Mouse (Mus musculus): ENCODE data around the gene Trappc6b. TPM values are rescaled to one million over a fixed set of nuclear protein-coding genes. Genes with fewer than 3 reads are reported as not detected.

Gene Trappc6b
- polyA plus RNA-seq, 1 experiment from 2014 or later, result 60.8 TPM

DNA sequence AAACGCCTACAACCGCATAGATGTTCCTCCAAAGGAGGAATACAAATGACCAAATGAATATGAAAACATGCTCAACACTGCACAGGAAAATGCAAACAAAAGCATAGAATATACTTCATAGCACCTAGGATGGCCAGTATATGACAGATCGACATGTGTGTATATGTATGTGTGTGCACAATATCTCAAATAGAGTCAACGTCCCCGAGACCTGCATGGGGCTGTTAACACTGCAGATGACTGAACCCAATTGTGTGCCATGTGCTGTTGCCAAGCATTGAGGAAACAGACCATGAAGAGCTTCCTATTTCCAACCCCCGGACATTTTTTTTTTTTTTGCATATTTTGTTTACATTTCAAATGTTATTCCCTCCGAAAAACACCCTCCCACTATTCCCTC lies 20.4 kb downstream of the Trappc6b start:
- Histone ChIP-seq H3K9ac (ENCODE audit: low read depth, low read length) (no peak overlapping the region), H3K36me3 (ENCODE audit: control insufficient read depth, insufficient read depth, low read length) (peaks cover 4% of the 10 kb centered on the region; the same call in 1 of the 2 replicates)

DNA sequence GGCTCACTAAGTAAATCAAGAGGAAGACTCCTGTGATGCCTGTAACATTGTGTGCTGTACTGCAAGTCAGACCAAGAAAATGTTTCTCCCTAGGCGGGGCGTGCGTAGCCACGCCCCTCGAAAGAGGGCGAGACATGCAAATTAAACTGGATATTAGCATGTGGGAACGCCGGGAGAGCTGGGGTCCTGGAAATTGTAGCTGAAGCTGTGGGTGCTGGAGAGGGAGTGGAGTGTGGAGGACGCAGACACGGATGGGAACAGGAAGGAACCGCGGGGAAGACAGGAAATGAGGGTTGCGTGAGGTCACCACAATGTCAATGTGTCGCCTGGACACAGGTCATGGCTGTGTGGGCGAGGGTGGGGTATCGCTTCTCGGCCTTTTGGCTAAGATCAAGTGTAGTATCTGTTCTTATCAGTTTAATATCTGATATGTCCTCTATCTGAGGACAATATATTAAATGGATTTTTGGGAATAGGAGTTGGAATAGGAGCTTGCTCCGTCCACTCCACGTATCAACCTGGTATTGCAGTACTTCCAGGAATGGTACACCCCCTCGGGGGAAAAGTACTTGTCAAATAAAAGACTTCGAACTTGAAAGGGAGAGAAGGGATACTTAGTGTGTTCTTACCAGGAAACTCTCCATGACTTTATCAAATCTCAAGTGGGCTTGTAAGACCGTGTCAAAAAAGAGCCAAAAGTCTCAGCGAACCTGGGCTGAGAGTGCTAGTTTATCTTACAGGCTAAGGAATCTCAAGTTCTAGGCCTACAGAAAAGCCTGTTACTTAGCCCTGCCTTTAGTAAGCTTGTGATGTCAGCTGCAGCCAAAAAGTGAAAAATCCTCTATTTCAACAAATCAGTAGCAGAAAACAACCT lies 21.1 kb downstream of the Trappc6b start:
- peak overlapping the region; percentile 87 for H3K27ac ChIP-seq (ENCODE audit: low read depth, low read length)
- 2% methylated on average over 23 of the region's 23 CpGs for WGBS
- H3K9ac ChIP-seq (ENCODE audit: low read depth, low read length), result peak overlapping the region; percentile 63; the same call in 1 of the 2 replicates
- peaks cover 2% of the 10 kb centered on the region; the same call in 1 of the 2 replicates for H3K36me3 ChIP-seq (ENCODE audit: control insufficient read depth, insufficient read depth, low read length)
- H3K27me3 ChIP-seq (replicated peaks; ENCODE audit: control insufficient read depth, insufficient read depth, low read length), result no peaks in the 10 kb centered on the region
- ATAC-seq (replicated peaks; ENCODE audit: low FRiP score) (peak; percentile 93), DNase-seq (ENCODE audit: low spot score) (peak; percentile 84)
- peak overlapping the region; percentile 47 for H3K4me2 ChIP-seq
- no peaks in the 10 kb centered on the region for H3K9me3 ChIP-seq (ENCODE audit: control insufficient read depth, low read length)
- no peak overlapping the region for H3K4me3 ChIP-seq (ENCODE audit: low read depth, low read length)
- H3K4me1 ChIP-seq (replicated peaks; ENCODE audit: control insufficient read depth, insufficient read depth, low read length), result no peaks in the 10 kb centered on the region

More for the DNA sequence above, 20.4 kb downstream of the Trappc6b start:
- Histone ChIP-seq H3K4me3 (ENCODE audit: low read depth, low read length) (no peak overlapping the region), H3K4me1 (replicated peaks; ENCODE audit: control insufficient read depth, insufficient read depth, low read length) (no peaks in the 10 kb centered on the region), H3K27me3 (replicated peaks; ENCODE audit: control insufficient read depth, insufficient read depth, low read length) (no peaks in the 10 kb centered on the region), H3K27ac (ENCODE audit: low read depth, low read length) (peak overlapping the region; percentile 23), H3K4me2 (no peak overlapping the region), H3K9me3 (ENCODE audit: control insufficient read depth, low read length) (no peaks in the 10 kb centered on the region)
- DNase-seq (ENCODE audit: low spot score) (no peak), ATAC-seq (replicated peaks; ENCODE audit: low FRiP score) (peak; percentile 61)
- WGBS, result 16% methylated on average over 7 of the region's 7 CpGs

DNA sequence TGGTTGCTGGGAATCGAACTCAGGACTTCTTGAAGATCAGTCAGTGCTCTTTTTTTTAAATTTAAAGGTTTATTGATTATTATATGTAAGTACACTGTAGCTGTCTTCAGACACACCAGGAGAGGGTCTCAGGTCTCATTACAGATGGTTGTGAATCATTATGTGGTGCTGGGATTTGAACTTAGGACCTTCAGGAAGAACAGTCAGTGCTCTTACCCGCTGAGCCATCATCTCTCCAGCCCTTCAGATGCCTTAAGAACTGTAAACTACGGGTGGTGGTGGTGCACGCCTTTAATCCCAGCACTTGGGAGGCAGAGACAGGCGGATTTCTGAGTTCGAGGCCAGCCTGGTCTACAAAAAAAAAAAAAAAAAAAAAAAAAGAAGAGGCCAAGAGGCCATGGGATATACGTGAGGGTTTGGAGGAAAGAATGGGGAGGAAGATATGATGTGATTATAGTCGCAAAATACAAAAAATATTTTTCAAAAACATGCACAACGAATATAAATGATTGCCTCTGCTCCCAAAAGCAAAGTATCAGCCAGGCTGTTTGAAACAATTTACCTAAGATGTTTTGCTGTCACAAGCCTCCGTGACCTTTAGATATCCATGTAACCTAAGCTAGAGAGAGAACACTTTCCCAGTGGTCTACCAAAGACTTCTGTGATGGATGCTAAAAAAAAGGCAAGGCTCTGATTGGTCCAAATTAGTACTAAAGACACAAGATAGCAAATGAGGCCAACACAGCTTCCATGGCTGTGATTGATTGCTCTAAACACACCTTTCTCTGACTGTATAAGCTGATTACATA lies 21.9 kb downstream of the Trappc6b start:
- 62% methylated on average over 10 of the region's 10 CpGs for WGBS

DNA sequence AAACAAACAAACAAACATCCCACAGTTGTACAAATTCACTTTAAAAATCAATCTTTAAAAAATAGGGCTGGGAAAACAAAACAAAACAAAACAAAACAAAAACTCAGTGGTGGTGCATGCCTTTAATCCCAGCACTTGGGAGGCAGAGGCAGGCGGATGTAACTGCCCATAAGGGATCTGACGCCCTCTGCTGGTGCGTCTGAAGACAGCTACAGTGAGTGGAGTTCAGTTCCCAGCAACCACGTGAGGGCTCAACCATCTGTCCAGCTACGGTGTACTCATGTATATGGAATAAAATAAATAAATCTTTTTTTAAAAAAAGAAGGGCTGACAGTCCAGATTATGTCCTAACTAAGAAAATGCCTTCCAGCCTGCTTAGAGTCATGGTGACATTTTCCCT lies 29.2 kb downstream of the Trappc6b start:
- Histone ChIP-seq H3K9me3 (ENCODE audit: control insufficient read depth, low read length) (no peaks in the 10 kb centered on the region), H3K9ac (ENCODE audit: low read depth, low read length) (no peak overlapping the region), H3K4me3 (ENCODE audit: low read depth, low read length) (no peak overlapping the region), H3K36me3 (ENCODE audit: control insufficient read depth, insufficient read depth, low read length) (peaks cover 5% of the 10 kb centered on the region), H3K4me2 (no peak overlapping the region), H3K27me3 (replicated peaks; ENCODE audit: control insufficient read depth, insufficient read depth, low read length) (no peaks in the 10 kb centered on the region), H3K4me1 (replicated peaks; ENCODE audit: control insufficient read depth, insufficient read depth, low read length) (no peaks in the 10 kb centered on the region), H3K27ac (ENCODE audit: low read depth, low read length) (no peak overlapping the region)
- peak; percentile 67; the same call in 1 of the 2 replicates for ATAC-seq (replicated peaks; ENCODE audit: low FRiP score)
- WGBS, result 49% methylated on average over 5 of the region's 5 CpGs
- no peak for DNase-seq (ENCODE audit: low spot score)

More for the DNA sequence above, 21.9 kb downstream of the Trappc6b start:
- no peaks in the 10 kb centered on the region for H3K4me1 ChIP-seq (replicated peaks; ENCODE audit: control insufficient read depth, insufficient read depth, low read length)
- peak overlapping the region; percentile 87; the same call in 1 of the 2 replicates for H3K27ac ChIP-seq (ENCODE audit: low read depth, low read length)
- H3K9ac ChIP-seq (ENCODE audit: low read depth, low read length), result no peak overlapping the region
- no peaks in the 10 kb centered on the region for H3K27me3 ChIP-seq (replicated peaks; ENCODE audit: control insufficient read depth, insufficient read depth, low read length)
- H3K9me3 ChIP-seq (ENCODE audit: control insufficient read depth, low read length), result no peaks in the 10 kb centered on the region
- no peak overlapping the region for H3K4me3 ChIP-seq (ENCODE audit: low read depth, low read length)
- DNase-seq (ENCODE audit: low spot score) (no peak), ATAC-seq (replicated peaks; ENCODE audit: low FRiP score) (no peak)
- peak overlapping the region; percentile 47 for H3K4me2 ChIP-seq
- H3K36me3 ChIP-seq (ENCODE audit: control insufficient read depth, insufficient read depth, low read length), result peaks cover 2% of the 10 kb centered on the region; the same call in 1 of the 2 replicates

DNA sequence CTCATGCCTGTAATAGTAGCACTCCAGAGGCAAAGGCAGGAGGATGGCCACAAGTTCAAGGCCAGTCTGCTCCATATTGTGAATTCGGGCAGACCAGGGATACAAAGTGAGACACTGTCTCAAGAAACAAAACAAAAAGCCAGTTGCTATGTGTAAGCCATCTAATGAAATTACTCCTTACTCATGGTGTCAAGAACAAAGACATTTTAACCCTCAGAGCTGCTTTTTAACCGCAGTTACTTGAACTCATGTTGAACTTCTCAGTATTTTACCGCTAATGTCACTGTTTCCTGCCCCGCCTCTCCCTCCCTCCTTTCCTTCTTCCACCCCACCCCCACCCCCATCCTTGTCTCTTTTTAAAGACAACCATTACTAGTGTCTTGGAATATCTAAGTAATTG lies 40.0 kb downstream of the Trappc6b start:
- no peak for DNase-seq (ENCODE audit: low spot score)
- no peak for ATAC-seq (replicated peaks; ENCODE audit: low FRiP score)
- Histone ChIP-seq H3K27me3 (replicated peaks; ENCODE audit: control insufficient read depth, insufficient read depth, low read length) (no peaks in the 10 kb centered on the region), H3K27ac (ENCODE audit: low read depth, low read length) (no peak overlapping the region), H3K4me3 (ENCODE audit: low read depth, low read length) (no peak overlapping the region), H3K9me3 (ENCODE audit: control insufficient read depth, low read length) (no peaks in the 10 kb centered on the region), H3K9ac (ENCODE audit: low read depth, low read length) (no peak overlapping the region), H3K4me1 (replicated peaks; ENCODE audit: control insufficient read depth, insufficient read depth, low read length) (no peaks in the 10 kb centered on the region), H3K4me2 (no peak overlapping the region), H3K36me3 (ENCODE audit: control insufficient read depth, insufficient read depth, low read length) (peaks cover 32% of the 10 kb centered on the region)
- 84% methylated on average over 4 of the region's 4 CpGs for WGBS

DNA sequence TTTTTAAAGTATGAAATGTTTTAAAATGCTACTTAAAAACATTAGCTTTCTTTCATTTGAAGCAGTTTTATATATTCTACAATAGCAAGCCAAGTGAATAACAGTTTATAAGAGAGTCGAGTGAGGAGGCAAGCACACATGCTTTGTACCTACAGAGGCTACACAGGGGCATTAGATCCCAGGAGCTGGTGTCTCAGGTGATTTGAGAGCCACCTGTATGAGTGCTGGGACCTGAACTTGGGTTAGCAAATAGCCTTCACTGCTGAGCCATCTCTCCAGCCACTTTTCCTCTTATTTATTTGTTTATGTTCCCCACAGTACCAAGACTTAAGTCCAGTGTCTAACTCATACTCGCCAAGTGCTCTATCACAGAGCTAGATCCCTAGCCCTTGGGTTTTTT lies 41.4 kb downstream of the Trappc6b start:
- Histone ChIP-seq H3K4me2 (no peak overlapping the region), H3K27me3 (replicated peaks; ENCODE audit: control insufficient read depth, insufficient read depth, low read length) (no peaks in the 10 kb centered on the region), H3K4me3 (ENCODE audit: low read depth, low read length) (no peak overlapping the region), H3K4me1 (replicated peaks; ENCODE audit: control insufficient read depth, insufficient read depth, low read length) (no peaks in the 10 kb centered on the region), H3K9me3 (ENCODE audit: control insufficient read depth, low read length) (no peaks in the 10 kb centered on the region), H3K27ac (ENCODE audit: low read depth, low read length) (no peak overlapping the region), H3K9ac (ENCODE audit: low read depth, low read length) (no peak overlapping the region), H3K36me3 (ENCODE audit: control insufficient read depth, insufficient read depth, low read length) (peaks cover 30% of the 10 kb centered on the region)
- ATAC-seq (replicated peaks; ENCODE audit: low FRiP score), result no peak
- no peak for DNase-seq (ENCODE audit: low spot score)
- 92% methylated on average over 2 of the region's 2 CpGs for WGBS

DNA sequence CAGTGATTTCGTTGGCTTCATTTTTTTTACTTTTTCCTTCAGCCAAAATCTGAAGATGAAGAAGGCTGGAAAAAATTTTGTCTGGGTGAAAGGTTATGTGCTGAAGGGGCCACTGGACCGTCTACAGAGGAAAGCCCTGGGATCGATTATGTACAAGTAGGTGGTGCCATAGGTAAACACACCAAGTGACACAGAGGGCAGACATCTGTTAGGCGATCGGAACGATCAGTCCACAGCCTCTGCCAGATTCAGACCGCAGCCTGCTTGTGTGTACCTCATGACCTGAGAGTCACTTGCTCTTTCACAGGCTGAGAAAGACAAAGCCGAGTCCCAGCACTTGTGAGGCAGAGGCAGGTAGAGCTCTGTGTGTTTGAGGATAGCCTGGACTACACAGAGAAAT lies 43.3 kb downstream of the Trappc6b start:
- peaks cover 30% of the 10 kb centered on the region for H3K36me3 ChIP-seq (ENCODE audit: control insufficient read depth, insufficient read depth, low read length)
- no peak overlapping the region for H3K27ac ChIP-seq (ENCODE audit: low read depth, low read length)
- 0 out of 2 replicates have a peak, but pooled peaks cover 2% of the 10 kb centered on the region for H3K4me1 ChIP-seq (replicated peaks; ENCODE audit: control insufficient read depth, insufficient read depth, low read length)
- H3K9me3 ChIP-seq (ENCODE audit: control insufficient read depth, low read length), result no peaks in the 10 kb centered on the region
- no peak overlapping the region for H3K4me2 ChIP-seq
- H3K9ac ChIP-seq (ENCODE audit: low read depth, low read length), result no peak overlapping the region
- WGBS, result 85% methylated on average over 8 of the region's 8 CpGs
- no peak for DNase-seq (ENCODE audit: low spot score)
- H3K4me3 ChIP-seq (ENCODE audit: low read depth, low read length), result no peak overlapping the region
- H3K27me3 ChIP-seq (replicated peaks; ENCODE audit: control insufficient read depth, insufficient read depth, low read length), result no peaks in the 10 kb centered on the region
- no peak for ATAC-seq (replicated peaks; ENCODE audit: low FRiP score)

DNA sequence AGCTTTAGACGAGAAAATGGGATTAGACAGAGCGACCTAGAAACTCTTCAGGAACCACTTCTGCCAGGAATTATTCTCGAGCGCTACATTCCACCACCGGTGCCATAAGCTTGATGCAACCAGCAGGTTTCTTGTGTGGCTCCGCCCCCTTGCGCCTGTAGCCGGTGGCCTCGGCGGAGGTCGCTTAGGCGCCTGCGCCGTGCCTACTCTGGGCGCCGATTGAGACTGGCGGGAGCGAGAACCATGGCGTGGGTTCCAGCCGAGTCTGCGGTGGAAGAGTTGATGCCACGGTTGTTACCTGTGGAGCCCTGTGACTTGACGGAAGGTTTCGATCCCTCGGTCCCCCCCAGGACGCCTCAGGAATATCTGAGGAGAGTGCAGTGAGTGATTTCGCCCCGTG lies 48.0 kb downstream of the Trappc6b start, which contains the start of gene Gemin2:
Gene Gemin2, plus strand, starts transcription at position 160 of the 400 bp plus-strand sequence.
- Histone ChIP-seq H3K27me3 (replicated peaks; ENCODE audit: control insufficient read depth, insufficient read depth, low read length) (no peaks in the 10 kb centered on the region), H3K9ac (ENCODE audit: low read depth, low read length) (peak within 1 kb of the TSS; percentile 90), H3K9me3 (ENCODE audit: control insufficient read depth, low read length) (no peaks in the 10 kb centered on the region), H3K36me3 (ENCODE audit: control insufficient read depth, insufficient read depth, low read length) (peaks cover 8% of the 10 kb centered on the region), H3K27ac (ENCODE audit: low read depth, low read length) (peak within 1 kb of the TSS; percentile 82), H3K4me2 (peak within 1 kb of the TSS; percentile 78), H3K4me1 (replicated peaks; ENCODE audit: control insufficient read depth, insufficient read depth, low read length) (peaks cover 8% of the 10 kb centered on the region), H3K4me3 (ENCODE audit: low read depth, low read length) (peak within 1 kb of the TSS; percentile 63)
- DNase-seq (ENCODE audit: low spot score) (peak; percentile 84), ATAC-seq (replicated peaks; ENCODE audit: low FRiP score) (peak; percentile 81)
- under 1% methylated on average over 28 of the region's 28 CpGs for WGBS
